Mouse (Mus musculus) urinary bladder, adult 18-20 months (tissue): ENCODE data around the gene Cited4.

ENCODE experiments used
- DNase-seq, 2 experiments: peaks; one replicate each; pipeline ENCODE4 v3.0.0; 2022; ENCODE audit warnings: low spot score in 2 of 2, mixed read lengths in 2 of 2

The Cited4 gene

DNA sequence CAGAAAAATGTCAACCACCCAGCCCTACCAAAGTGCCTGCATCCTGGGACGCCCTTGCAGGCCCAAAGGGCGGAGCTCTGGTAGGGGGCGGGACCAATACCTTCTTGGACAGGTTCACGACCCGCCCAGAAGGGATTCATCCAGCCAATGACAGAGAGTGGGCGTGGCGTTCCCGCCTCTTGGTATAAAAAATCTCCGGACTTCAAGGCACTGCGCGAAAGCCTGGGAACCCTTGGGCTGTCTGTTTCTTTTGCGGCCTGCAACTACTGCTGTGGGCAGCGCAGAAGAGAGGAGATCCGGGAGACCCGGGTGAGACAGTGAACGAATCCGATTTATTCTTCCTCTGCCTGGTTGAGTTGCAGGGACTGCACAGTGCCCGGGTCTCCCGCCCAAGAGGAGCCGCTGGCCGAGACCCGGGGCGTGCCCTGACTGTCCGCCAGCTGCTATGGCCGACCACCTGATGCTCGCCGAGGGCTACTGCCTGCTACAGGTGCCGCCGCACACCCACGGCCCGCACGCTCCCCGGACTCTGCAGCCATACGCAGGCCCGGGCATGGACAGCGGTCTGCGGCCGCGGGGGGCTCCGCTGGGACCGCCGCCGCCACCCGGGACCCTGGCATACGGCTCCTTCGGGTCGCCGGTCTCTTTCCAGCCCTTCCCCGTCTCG lies at the start of gene Cited4:
TSS of gene Cited4 (plus strand) at position 215 of the 667 bp plus-strand sequence.
- peak; percentile 84 for DNase-seq

DNA sequence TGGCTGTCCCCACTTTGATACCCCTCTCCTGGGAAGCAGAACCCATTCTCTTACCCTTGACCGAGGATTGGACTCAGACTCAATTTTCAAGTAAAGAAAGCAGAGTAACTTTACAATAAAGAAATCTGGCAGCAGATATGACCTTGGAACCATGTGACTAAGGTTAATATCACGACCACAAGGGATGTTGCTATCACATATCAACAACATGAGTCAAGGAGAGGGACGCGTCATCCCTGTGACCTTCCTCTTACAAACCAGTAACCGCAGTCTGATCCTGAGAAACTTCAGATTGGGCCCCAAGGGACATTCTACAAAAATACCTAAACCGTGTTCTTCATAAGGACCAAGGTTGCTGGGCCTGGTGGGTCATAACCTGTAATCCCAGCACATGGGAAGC lies 38.6 kb upstream of the Cited4 start:
- DNase-seq, result no peak

DNA sequence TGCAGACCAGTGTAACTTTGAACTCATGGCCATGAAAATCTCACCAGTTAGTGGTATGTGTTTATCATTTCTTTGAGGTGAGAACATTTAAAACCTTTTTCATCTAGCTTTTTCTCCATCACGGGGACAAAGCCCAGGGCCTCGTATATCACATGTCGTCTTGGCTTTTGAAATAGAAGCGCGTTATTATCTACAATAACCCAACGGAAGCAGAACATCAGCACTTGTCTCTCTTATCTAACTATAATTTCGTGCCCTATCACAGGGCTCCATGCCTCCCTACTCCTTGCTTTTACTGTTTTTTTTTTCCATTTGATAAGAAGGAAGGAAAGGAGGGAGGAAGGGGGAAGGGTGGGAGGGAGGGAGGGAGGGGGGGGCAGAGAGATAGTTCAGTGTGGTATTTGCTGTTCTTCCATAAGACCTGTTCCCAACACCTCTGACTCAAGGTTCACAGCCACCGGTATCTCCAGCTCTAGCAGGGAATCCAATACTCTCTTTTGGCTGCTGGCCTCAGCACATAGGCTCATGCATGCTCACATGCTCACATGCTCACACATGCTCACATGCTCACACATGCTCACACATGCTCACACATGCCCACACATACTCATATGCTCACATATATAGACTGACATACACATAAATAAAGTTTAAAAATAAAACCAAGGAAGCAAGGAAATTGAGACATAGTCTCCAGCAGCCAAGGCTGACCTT lies 36.0 kb upstream of the Cited4 start:
- DNase-seq, result no peak

DNA sequence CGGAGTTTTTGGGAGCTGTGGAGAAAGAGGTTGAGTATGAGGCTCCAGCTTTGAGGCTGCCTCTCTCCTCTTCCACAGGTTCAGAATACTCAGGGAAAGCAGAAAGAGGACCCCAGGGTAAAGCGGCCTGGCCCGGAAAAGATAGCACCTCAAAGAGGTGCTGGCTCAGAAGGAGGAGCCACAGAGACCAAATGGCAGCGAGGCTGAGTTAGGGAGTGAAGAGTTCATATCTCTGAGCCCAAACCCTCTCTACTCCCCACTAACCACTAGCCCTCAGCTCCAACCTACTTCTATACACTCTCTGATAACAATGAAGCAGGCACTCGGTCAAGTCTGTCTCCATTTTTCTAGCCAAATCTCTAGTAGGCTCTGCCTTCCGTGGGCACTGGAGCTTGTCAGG lies 34.5 kb upstream of the Cited4 start:
- no peak for DNase-seq

DNA sequence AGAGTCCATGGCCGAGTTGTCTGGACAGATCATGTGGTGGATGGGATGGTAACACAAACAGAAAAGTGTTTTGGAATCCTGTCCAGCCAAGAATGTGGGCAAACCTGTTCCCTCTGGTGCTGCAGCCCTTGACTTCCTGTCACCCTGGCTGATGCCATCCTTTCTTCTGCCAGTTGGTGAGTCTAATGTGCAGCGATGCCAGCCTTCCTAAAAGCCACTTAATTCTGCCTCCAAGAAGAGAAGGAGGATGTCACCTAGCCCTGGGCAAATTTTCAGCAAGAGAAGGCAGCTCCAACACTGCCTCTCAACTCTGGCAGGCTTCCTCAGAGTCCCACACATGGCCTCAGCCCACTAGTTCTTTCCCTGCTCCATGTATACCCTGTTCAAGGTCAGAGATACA lies 31.0 kb upstream of the Cited4 start:
- no peak for DNase-seq

DNA sequence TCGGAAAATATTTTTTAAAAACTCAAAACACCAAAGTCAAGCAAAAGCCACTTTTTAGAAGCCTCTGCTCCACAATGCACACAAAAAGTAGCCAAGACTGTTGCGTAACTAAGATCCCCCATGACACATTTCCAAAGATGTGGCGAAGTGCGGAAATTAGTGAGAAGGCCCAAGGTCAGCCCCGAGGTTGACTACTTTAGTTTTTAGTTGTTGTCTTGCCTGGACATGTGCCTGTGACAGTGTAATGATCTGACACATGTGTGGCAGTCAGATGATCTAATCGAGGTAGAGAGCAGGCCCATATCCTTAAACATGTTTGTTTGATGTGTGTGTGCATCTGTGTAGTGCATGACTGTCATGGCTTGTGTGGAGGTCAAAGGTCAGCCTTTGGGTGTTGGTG lies 24.4 kb upstream of the Cited4 start:
- DNase-seq, result no peak

DNA sequence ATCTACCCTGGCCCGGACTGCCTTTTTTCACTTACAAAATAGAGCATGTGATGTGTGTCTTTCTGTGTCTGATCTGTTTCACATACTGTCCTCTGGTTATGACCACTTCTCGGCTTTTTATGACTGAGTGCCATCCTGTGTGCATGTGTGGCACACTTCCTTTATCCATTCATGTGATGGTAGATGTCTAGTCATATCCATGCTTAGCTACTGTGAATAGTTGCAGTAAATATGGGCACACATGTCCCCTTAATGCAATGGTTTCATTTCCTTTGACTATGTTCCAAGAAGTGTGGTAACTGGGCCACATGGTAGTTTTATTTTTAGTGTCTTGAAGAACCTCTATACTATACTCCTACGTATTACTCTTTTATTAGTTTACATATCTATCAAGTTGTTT lies 22.5 kb upstream of the Cited4 start:
- DNase-seq, result no peak

DNA sequence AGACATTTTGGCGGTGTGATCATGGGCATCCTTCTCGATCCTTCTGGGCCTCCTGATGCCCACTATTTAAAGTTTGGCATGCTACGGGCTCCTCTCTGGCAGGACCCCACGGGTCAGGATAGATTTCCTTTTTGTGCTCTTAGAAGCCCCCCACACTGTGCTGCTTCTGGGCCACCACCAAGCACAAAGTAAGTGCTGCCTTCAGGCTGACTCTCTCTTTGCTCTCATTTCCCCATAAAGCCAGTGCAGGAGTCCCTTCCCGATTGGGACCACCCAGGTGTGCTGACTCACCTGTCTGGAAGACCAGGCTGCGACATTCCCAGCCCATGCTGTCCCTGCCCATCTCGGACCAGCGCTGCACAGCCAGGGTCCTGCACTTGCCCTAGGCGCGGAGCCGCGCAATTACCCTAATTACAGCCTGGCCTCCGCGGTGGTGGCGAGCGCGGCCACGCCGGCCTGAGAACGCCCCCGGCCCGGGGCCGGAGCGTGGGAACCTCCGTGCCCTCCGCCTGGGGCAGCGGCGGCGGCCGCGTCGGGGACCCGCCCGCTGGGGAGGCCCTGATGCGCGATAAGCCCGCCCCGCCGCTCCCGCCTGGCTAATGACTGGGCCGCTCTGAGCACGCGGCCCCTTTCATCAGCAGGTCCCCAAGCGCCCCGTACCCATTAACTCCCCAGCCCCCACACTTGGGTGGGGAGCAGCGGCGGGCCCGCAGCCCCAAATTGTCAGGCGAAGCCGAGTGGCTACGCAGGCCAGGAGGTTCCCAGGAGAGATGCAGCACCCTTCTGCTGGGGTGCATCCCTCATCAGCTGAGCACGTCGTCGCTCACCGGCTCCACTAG lies 16.8 kb upstream of the Cited4 start:
- peak in 1 of 2 experiments; percentile 4 for DNase-seq

DNA sequence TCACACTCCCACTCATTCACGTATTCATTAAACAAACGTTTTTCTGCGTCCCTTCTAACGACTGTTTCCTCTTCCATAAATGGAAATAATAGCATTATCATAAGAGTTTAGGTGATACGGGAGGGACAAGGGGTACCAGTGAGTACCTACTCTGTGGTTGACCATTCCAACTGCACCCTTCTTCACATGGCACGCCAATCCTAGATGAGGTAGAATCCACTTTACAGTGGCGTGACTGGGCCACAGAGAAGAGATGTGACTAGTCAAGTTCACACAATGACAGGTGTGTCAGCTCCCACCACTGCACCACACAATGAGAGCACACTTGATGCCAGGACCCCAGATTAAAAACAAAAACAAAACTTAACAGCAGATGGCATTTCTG lies 16.2 kb upstream of the Cited4 start:
- no peak for DNase-seq

DNA sequence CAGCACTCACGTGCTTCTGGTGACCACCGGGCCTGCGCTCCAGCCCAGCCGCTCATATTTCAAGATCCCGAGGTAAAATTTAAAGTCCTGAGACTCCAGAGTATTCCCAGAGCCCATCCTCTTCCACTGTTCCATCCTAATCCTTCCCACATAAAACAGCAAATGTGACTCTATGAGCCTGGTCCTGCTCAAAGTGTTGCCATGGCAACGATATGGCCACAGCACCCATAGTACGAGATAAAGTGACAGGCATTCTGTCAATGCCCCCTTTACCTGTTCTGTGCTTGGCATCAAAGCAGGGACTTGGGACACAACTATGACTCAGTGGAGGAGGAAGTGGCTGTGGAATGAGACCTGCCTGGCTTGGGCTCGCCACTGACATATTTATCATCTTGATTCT lies 10.5 kb upstream of the Cited4 start:
- DNase-seq, result no peak

DNA sequence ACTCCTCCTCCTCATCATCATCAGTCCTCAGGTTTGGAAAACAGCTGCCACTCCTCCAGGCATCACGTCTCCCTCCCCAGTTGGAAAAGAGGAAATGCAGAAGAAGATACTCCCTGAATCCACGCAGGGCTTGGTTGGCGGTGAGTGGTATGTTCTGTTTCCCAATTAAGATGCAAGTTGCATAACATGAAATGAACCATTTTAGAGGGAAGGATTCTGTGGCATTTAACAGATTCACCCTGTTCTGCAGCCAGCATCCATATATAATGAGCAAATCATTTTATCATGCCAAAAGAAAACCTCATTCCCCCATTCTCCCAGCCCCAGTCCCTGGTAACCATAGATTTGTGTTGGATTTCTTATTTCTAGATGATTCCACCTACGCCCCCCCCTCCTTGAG lies 5.9 kb upstream of the Cited4 start:
- DNase-seq, result no peak

DNA sequence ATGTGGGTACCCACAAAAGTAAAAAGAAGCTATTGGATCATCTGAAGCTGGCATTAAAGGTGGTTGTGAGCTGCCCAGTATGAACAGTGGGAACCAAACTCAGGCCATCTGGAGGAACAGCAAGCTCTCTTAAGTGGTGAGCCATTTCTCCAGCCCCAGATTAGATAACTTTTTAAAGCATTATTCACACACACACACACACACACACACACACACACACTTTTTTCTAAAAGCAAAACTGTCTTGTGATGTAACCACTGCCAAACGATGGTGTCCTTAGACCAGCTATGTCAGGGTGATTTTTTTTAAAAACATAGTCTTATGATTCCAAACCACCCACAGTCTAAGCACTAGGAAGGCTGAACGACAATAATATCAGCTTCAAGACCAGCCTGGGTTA lies 1.8 kb upstream of the Cited4 start:
- DNase-seq, result no peak

DNA sequence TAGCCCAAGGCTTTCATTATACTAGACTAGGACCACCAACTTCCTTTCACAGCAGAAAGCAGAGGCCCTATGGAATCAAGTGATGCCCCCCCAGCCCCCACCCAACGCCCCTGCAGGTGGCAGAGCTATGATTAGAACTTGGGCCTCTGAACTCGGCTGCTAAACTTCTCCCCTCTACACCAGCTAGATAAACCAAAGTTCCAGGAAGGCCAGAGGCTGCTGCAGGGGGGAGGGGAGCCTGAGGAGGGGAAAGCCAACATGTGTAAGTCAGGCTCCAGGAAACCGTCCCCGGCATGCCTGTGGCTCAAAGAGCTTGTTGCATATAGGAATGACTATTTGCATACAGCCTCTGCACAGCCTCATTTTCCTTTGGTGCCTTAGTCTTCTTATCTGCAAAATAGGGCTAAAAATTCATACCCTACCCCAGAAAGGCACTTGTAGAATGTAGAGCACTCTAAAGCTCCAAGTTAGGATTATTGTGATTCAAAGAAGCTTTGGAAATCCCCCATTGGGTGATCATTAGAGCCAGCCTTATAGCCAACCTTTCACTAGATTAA lies 1.1 kb upstream of the Cited4 start:
- no peak for DNase-seq

DNA sequence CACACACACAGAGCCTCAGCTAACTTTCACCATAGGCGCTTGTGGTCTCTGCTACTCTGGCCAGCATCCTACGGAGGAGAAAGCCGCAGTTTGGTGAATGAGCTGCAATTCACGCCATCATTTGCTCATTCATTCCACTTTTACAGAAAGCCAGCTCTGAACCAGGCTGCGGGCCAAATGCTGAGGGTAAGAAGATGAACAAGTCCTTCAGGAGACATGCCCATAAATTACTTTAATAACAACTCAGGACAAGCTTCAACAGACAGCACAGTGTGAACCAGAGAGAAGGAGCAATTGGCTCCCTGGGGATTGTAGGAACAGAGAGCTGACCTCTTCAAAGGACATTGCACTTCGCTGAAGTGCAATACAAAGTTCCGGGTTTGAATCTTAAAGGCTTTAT lies 590 bp upstream of the Cited4 start:
- DNase-seq, result no peak

DNA sequence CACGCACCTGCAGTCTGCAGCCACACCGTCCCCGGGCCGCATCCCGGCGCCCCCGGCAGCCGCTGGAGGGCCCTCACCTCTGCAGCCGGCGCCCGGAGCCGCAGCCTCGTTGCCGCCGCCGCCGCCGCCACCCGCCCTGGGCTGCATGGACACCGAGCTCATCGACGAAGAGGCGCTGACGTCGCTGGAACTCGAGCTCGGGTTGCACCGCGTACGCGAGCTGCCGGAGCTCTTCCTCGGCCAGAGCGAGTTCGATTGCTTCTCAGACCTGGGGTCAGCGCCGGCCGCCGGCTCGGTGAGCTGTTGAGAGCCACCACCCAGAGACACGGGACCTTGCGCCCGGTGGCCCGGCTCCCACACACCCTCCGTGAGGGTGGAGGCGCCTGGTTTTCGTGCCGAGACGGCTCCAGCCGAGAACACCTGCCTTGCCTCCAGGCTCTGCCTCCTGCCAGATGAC lies 701 bp downstream of the Cited4 start:
- DNase-seq, result peak; percentile 32 to 68

DNA sequence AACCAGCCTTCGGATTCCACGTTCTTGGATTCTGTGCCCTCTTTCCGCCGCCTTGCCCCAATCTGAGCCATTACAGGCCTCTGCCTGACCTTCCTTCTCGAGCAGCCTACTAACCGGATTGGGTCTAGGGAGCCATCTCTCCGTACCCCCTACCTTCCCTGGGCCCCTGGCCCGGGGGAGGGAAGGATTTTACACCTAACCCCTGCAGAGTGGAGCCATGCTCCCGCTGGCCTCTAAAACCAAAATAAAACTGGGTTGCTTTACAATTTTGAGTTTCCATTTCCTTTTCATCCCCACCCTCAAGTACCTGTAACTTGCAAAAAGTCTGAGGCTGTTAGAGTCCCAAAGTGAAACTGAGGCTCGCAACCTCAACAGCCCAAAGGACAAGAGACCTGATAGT lies 1.2 kb downstream of the Cited4 start:
- DNase-seq, result no peak

DNA sequence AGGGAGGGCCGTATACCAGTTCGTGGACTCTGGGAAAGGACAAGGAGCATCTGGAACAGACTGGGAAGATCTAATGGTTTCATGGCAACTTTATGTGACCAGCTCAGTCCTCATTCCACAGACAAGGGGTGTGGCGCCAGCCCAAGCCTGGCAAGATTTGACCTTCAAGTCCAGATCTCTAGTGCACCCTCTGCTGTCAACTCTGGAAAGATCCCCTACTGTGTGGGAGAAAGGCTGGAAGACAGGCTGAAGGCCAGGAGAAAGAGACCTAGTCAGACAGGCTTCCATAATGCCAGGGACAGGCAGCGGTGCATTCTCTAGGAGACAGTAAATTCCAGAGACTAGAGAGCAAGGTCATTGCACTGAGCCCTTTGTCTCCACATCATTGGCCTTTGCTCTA lies 2.2 kb downstream of the Cited4 start:
- no peak for DNase-seq

DNA sequence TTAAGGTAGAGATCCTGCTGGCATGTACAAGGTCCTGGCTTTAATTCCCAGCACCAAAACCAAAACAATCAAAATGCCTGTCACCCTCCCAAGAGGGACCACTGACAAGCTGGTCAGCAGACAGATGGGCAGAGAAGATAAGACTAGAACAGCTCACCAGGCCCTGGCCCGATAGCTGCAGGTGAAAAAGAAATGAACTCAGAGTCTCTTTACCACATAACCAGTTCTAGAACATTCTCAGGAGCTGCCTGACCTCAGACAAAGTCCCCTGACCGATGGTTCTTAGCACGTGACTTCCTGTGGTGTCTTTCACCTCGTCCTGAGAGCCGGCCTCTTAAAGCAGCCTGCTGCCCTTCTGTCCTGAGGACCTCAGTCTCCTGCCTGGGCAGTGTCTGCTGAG lies 3.2 kb downstream of the Cited4 start:
- DNase-seq, result no peak

DNA sequence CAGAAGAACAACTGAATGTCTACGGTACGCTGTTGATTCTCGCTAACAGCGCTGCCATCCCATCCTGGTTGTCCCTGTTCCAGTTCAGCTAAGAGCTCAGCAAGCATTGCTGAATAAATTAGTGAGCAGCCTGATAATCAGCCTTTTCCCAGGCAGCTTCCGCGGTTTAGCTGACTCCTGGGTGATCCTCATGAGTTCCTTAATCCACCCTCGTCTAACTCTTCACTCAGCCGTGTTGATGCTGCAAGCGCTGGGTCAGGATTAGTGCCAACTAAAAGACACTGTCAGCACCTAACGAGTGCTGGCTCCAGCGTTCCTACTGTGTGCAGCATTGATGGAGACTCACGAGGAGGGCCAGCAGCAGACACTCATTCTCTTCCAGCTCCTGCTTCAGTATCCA lies 4.7 kb downstream of the Cited4 start:
- DNase-seq, result no peak

DNA sequence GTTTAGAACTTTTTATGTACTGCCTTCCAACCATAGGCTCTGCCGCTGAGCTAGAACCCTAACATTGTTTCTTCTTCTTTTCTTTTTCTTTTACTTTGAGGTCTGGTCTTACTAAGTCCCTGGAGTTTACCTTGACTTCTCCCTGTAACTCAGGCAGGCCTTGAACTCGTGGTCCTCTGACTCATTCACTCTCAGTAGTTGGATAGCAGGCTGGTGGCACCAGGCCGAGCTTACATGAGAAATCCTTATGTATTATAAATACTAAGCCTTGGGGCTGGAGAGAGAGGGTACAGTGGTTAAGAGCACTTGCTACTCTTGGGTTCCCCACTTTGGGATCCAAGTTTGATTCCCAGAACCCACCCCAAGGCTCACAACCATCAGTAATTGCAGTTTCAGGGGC lies 7.2 kb downstream of the Cited4 start:
- no peak for DNase-seq

DNA sequence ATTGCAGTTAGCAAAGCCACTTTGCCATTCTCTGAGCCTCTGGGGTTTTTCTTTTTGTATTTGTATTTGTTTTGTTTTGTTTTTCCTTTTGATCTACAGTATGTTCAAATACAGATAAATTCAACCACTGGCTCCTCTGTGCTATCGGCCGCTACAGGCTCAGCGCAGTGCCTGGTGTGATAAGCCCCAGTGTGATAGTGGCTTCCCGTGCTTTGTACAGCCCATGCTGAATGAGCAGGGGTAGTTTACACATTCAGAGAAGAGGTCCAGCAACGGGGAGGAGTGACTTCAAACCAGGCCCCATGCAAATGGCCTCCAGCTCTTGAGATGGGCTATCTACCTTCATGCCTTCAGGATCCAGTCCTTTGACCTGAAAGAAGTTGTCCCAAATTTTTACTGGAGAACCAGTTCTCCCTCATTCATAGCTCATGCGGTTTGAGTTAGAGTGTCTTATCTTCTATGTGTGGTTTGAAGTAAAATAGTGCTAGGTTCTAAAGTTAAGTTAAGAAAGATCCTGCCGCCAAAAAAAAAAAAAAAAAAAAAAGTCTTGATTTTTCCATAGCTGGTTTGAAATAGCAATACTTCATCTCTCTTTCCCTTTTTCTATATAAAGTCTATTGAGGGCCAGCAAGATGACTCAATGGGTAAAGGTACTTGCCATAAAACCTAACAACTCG lies 8.5 kb downstream of the Cited4 start:
- DNase-seq, result no peak

DNA sequence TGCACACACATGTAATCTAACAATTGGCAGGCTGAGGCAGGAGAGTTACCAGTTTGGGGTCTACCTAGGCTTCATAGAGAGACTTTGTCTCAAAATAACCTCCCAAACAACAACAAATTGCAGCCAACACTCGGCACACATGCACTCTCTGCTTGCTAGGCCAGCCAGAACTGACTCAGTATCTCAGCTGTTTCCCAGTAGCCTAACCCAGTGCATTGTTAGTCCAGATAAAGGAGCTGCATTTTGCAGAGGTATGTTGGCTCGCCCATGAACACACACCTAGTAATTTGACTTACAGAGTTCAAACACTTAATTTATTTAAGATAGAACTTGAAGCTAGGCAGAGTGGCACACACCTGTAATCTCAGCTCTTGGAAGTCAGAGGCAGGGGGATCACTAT lies 9.3 kb downstream of the Cited4 start:
- DNase-seq, result no peak
